Mouse (Mus musculus) testis, adult 2 months (tissue): Measurements from ENCODE around the gene E2f6.

Source experiments
- CTCF ChIP-seq: fragments of 200-500 bp; IDR thresholded peaks from 2 replicates; pipeline ENCODE4 v1.5.1; 2012; ENCODE audit warnings: low read depth, mild to moderate bottlenecking, inconsistent platforms, low read length, moderate library complexity; ENCODE audit not compliant: control insufficient read depth, insufficient read depth, insufficient replicate concordance
- POLR2A ChIP-seq: fragments of 200-500 bp; IDR thresholded peaks from 2 replicates; pipeline ENCODE4 v1.6.1; 2012; ENCODE audit warnings: low read depth, mild to moderate bottlenecking, inconsistent platforms, low read length, moderate library complexity; ENCODE audit not compliant: control insufficient read depth

- TF ChIP-seq CTCF (no peak), POLR2A (no peak)
Observed at GRCm38 (mm10) chr12:16761461-16761860, 49.3 kb upstream of the E2f6 start.
